12 mouse cellular contexts compared by ENCODE assay signal in the genomic region with DNA sequence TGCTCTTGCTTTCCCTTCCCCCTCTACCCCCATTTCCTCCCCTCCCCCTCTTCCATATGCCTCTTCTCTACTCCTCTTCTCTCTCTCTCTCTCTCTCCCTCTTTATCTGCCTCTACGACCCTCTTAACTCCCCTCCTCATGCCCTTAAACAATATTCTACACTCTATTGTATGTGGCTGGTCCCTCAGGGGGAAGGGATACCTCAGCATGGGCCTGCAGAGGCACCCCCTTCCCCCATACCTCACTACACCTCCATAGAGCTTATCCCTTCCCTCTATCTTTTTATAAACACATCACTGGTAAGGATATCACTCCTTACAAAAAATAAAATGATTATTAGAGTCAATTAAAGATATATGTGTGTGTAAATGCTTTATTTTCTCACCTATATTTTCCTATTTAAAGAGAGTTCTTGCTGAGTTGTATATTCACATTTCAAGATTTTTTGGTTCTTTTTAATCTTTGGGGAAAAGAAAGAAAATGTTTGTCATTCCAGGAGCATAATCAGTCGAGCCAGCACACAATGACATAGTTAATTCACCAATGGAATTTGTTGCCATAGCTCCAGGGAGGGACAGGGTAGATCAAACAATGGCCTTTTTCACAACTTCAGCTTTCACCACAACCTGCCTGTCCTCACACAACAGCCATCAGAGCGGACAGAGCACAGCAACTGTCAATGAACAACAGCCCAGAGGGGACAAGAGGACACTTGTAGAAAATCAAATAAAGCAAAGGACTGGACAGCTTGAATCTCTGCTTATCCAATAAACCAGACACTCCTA. TPM values are rescaled to one million over a fixed set of nuclear protein-coding genes. Genes with fewer than 3 reads are reported as not detected.
DNase-seq lines count a peak whose midpoint lies in the region; ATAC-seq and TF ChIP-seq lines count a peak whose summit lies in the region.
"Had no signal": no experiment of that assay in that cellular context is flagged by ENCODE, and none has a peak within 500 bp of the region (broad histone marks: within the 10 kb centered on the region; RNA-seq: fewer than 3 reads in every experiment).

A gene (plus strand): TSS at position 646 of the 785 bp plus-strand sequence.

- H3K27ac ChIP-seq in hindbrain, postnatal 0 days: no peak within 1 kb of the TSS
- H3K27ac ChIP-seq in midbrain, embryonic 11.5 days (ENCODE audit: low read depth, low read length): no peak within 1 kb of the TSS; the same call in 1 of the 2 replicates

- no peak within 1 kb of the TSS for H3K4me2 ChIP-seq in hindbrain, postnatal 0 days (ENCODE audit: low read depth, low read length)
- no peak within 1 kb of the TSS for H3K4me2 ChIP-seq in midbrain, embryonic 11.5 days

- H3K4me1 ChIP-seq in hindbrain, postnatal 0 days (ENCODE audit: insufficient read depth, low read length): no peaks in the 10 kb centered on the region
- no peaks in the 10 kb centered on the region for H3K4me1 ChIP-seq in midbrain, embryonic 11.5 days (ENCODE audit: control insufficient read depth, insufficient read depth, low read length)

- no peak for ATAC-seq in frontal cortex, adult (ENCODE audit: low TSS enrichment)
- 0 out of 2 replicates have a peak, but pooled peaks have one; percentile 29 for ATAC-seq in hindbrain, postnatal 0 days
- peak; percentile 85 for ATAC-seq in midbrain, embryonic 11.5 days (ENCODE audit: low FRiP score)

- WGBS in hindbrain, postnatal 0 days: 27% methylated on average over 3 of the region's 3 CpGs
- 26% methylated on average over 3 of the region's 3 CpGs for WGBS in midbrain, embryonic 11.5 days

- no peak within 1 kb of the TSS for H3K9ac ChIP-seq in hindbrain, postnatal 0 days (replicated peaks; ENCODE audit: low read length)
- no peak within 1 kb of the TSS for H3K9ac ChIP-seq in midbrain, embryonic 11.5 days (ENCODE audit: low read length)

- TF ChIP-seq CTCF in hindbrain, postnatal 0 days (IDR thresholded peaks at IDR 0.05; ENCODE audit: low read depth): no peak

- H3K27me3 ChIP-seq in hindbrain, postnatal 0 days (ENCODE audit: insufficient read depth, low read length): no peaks in the 10 kb centered on the region
- H3K27me3 ChIP-seq in midbrain, embryonic 11.5 days (ENCODE audit: control insufficient read depth, insufficient read depth, low read length): no peaks in the 10 kb centered on the region

- no peaks in the 10 kb centered on the region for H3K36me3 ChIP-seq in hindbrain, postnatal 0 days (ENCODE audit: insufficient read depth, low read length)
- H3K36me3 ChIP-seq in midbrain, embryonic 11.5 days (ENCODE audit: control insufficient read depth, insufficient read depth, low read length): no peaks in the 10 kb centered on the region

- DNase-seq in frontal cortex, adult 2 months (ENCODE audit: extremely low spot score in 1 of 2, low spot score in 1 of 2): no peak
- DNase-seq in embryo, embryonic 11 days: peak; percentile 2
- no peak for DNase-seq in hindbrain, postnatal 0 days (ENCODE audit: low spot score)
- no peak for DNase-seq in midbrain, embryonic 11.5 days (ENCODE audit: low spot score, missing footprints)
- DNase-seq in yolk sac, embryonic 10.5 days (ENCODE audit: low spot score): no peak
- DNase-seq in testis, postnatal 14 days (ENCODE audit: low spot score): no peak
- no peak for DNase-seq in adrenal gland, postnatal 25 days
- DNase-seq: B cell, adult 2 months; cerebellum, adult 8-10 months; kidney, postnatal 4 days; thymus, adult 18-20 months had no signal

- no peaks in the 10 kb centered on the region for H3K9me3 ChIP-seq in hindbrain, postnatal 0 days (ENCODE audit: low read length)
- H3K9me3 ChIP-seq in midbrain, embryonic 11.5 days (ENCODE audit: control insufficient read depth, low read length): no peaks in the 10 kb centered on the region

- no peak within 1 kb of the TSS for H3K4me3 ChIP-seq in hindbrain, postnatal 0 days (ENCODE audit: low read length)
- no peak within 1 kb of the TSS for H3K4me3 ChIP-seq in midbrain, embryonic 11.5 days (ENCODE audit: low read depth, low read length)

RNA-seq across cellular contexts. Expression of the gene that starts here (rescaled TPM):
- 25.4 and 25.9 TPM in 2 replicates for polyA plus RNA-seq in frontal cortex, adult 2 months (2012; rRNA removed)
- total RNA-seq in hindbrain, postnatal 0 days (2014; rRNA removed): 15.3 and 17.3 TPM in 2 replicates
- 14.5 and 14.8 TPM in 2 replicates for polyA plus RNA-seq in hindbrain, postnatal 0 days (2015; fragmentation: Nextera tagmentation; extraction: Ambion mirVana)
- 7.2 and 9.6 TPM in 2 replicates for polyA plus RNA-seq in midbrain, embryonic 11.5 days (2014; fragmentation: Nextera tagmentation; extraction: Ambion mirVana)
- total RNA-seq in adrenal gland, postnatal 25 days (2021): 0.67 and 1.3 TPM in 2 replicates
